Mouse (Mus musculus) adrenal gland, adult 2 months (tissue): ENCODE results near the gene Erbb2. TPM values are rescaled to one million over a fixed set of nuclear protein-coding genes. Genes with fewer than 3 reads are reported as not detected.
A peak's percentile ranks its signal among the peaks of the same experiment; 100 is the strongest.

Source experiments
- DNase-seq: peaks from one replicate; pipeline ENCODE4 v3.0.0; 2021
- polyA plus RNA-seq: library from polyadenylated mRNA; depleted of rRNA; stranded (reverse); fragments of >200 nt; gene quantifications from 2 replicates; pipeline ENCODE4 v1.2.3, GENCODE M21; 2012
- total RNA-seq, 2 experiments: library from RNA; stranded (reverse); gene quantifications; 2 replicates each; pipeline ENCODE4 v1.2.3; 2021

Gene Erbb2
- total and polyA plus RNA-seq, 3 experiments = 2.4 to 7.2 (median 5.9) TPM

DNA sequence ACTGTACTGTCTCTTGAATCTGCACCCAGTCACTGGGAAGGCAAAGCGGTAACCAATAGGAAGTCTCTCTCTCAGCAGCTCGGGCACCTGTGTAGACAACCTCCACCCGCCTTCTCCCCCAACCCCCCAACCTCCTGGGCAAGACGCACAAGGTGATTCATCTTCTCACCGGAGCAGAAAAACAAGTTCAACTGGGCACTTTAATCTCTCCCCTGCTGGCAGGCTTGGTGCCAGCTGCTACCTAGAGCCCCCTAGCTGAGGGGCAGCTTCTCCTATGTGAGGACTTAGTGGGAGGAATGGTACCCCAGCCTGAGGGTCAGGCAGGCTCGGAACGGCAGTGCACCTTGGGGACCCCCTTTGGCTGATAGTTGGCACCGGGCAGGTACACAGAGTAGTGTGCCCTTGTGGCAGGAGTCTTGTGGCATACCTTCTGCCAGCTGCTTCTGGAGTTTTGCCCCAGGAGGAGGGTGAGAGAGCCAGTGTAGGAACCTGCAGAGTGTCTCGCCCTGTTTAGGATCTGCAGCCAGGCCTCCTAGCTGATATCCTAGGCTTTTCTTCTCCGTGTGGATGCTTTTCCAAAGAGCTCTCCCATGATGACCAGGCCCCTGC, 6.8 kb downstream of the Erbb2 start:
- DNase-seq = no peak

DNA sequence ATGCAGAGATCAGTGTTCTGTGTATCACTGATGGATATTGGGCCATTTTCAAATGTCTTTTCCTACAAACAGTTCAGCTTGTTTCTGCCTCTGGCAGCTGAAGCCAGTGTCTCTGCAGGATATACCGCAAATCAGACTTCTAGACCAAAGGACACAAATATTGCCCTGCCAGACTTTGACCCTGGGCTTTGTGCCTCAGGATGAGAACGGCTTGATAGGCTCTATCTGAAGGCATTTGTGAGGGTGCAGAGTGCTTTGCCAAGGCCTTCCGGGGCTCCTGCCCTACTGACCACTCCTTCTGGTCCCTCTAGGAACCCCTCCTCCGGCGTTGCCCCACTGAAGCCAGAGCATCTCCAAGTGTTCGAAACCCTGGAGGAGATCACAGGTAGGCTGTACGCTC, 14.3 kb downstream of the Erbb2 start:
- no peak for DNase-seq

DNA sequence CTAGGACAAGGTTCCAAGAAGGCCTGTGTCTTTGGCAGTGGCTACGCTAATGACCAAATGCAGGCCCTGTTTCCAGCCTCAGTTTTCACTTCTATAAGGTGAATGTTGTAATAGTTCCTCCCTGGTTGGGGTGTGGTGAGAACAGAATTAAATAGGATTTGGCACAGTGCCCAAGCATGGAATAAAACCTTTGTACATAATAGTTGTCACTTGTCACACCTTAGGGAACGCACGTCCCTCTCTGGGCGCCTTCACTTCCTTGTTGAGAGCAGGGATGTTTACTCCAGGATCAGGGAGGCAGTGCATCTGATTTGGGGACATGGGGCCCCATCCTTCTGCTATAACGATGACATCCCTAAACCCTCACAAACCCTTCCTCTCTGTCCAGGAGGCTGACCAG, 16.2 kb downstream of the Erbb2 start:
- no peak for DNase-seq

DNA sequence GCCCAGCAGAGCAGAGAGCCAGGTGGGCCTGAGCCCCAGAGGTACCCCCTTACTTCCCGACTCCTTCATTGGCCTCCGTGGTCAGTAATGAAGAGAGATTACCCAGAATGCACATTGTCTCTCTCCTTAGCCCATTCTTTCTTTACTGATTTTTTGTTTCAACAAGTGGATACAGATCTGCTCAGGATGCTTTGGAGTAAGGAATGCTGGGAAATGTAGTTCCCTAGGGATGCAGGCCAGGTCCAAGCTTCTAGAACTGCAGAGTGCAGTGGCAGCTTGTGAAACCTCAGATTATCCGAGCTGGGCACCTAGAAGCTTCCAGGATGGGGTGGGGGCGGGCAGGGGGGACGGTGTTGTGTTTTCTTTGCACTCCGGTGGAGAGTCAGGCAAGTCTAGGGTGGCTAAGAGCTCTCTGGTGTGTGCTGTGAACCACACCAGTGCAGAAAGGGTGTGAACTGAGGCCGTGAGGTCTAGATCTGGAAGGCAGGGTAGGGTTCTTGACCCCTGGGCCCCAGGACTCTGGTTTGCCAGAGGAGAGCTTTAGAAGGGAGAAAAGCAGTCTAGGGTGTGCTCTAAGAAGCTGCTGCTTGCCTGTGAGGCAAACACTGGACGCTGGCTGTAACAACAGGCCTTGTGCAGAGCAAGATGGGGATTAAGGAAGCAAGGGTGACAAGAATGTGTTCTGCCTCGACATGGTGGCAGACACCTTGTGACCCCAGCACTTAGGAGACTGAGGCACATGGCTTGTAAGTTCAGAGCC, 19.7 kb downstream of the Erbb2 start:
- no peak for DNase-seq

DNA sequence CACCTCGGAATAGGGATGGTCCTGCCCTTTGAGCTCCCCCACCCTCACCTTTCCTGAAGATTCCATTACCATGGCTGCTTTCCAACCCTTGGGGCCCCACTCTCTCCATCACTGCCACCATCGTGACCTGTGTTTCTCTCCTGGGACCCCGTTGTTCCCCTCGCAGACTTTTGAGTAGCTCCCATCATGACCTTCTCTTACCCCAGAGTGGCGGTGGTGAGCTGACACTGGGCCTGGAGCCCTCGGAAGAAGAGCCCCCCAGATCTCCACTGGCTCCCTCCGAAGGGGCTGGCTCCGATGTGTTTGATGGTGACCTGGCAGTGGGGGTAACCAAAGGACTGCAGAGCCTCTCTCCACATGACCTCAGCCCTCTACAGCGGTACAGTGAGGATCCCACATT, 23.5 kb downstream of the Erbb2 start:
- no peak for DNase-seq

DNA sequence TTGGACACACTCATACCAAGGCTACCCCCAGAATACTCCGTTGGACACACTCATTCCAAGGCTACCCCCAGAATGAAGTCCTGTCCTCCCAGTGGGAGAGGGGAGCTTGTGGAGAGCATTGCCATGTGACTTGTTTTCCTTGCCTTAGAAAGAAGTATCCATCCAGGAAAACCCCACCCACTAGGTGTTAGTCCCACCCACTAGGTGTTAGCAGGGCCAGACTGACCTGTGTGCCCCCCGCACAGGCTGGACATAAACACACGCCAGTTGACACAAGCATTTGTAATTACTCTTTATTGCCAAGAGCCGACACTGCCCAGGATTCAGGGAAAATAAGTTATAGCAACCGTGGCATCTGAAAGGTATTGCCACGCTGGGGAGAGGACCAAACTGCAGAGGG, 25.2 kb downstream of the Erbb2 start:
- no peak for DNase-seq

DNA sequence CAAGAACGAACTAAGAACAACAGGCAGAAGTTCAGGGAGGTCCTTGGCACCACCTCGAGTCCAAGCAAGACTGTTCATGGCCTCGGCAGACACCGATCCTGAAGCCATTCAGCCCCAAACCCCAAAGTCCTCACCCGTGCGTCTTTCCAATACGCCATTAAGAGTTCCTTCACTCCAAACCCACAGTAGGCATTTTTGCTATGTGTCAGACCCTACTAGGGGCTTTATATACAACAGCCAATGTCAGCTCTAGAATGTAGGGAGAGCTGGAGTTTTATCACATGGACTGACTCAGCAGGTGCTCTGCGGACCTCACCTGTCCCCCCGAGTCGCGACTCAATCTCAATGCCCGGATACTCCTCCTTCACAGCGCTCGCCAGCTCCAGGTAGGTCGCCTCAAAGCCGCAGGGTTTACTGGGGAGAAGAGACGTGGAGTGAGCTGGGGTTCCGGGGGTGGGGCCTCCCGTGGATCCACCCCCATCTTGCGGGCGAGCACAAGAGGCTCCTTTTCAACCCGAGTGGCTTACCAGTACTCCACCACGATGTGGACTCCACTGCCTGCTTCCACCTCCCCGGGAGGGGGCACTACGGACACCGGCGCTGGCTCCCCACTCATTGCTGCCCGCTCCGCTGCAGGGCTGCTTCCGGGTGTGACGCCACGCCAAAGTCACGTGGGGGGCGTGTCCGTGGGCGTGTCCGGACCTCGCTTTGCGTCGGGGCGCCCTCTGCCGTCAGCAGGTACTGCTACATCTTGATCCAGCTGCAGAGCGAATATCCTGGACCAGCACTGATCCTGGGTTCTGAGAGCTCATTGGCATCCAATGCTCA, 26.3 kb downstream of the Erbb2 start, which contains the start of gene Mien1:
Mien1 (minus strand) TSS at position 661 of the 828 bp plus-strand sequence.
- peak; percentile 95 for DNase-seq

DNA sequence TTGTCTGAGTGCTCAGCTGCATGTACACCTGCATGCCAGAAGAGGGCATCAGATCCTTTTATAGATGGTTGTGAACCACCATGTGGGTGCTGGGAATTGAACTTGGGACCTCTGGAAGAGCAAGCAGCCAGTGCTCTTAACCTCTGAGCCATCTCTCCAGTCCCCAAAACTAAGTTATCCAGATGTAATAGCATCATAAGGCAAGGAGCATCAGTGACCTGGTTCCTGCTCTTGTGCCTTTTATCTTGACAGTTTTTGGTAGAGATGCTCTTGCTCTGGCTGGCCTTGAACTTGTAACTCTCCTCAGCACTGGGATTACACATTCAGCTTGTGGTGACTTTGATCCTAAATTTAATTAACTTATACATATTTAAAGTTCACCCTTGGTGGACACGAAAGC, 31.4 kb downstream of the Erbb2 start:
- no peak for DNase-seq

DNA sequence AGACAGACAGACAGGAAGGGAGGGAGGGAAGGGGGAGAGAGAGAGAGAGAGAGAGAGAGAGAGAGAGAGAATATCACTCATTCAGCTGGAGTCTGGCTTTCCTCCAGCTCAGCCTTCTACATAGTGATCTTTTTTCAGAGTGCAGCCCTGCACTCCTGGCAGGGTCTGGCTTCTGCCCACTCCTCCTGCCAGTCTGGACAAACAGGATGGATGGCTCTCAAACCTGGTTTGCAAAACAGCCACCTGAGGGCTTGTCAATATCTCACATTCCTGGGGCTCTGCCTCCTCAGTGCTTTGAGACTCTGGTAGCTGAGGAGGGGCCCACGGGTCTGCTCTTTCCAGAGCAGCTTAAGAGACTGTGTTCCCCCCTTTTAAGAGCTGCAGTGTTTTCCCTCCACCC, 33.0 kb downstream of the Erbb2 start:
- DNase-seq = no peak

DNA sequence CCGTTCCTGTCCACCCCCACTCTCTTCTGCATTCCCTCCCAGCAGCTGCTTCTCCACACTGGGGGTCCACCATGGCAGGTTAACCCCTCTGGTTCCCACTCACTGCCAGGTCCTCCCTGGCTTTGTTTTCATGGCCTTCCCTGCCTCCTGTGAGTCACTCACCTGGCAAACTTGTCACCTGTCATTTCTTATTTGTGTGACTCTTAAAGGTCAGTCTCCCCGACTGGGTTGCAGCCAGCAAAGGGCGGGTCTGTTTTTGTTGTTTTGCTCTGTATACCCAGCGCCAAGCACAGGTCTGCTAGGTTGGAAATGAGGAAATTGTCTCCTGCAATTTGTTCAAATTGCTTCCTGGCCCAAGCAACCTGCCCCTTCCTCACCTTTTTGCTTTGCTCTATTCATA, 33.4 kb downstream of the Erbb2 start:
- DNase-seq = no peak

DNA sequence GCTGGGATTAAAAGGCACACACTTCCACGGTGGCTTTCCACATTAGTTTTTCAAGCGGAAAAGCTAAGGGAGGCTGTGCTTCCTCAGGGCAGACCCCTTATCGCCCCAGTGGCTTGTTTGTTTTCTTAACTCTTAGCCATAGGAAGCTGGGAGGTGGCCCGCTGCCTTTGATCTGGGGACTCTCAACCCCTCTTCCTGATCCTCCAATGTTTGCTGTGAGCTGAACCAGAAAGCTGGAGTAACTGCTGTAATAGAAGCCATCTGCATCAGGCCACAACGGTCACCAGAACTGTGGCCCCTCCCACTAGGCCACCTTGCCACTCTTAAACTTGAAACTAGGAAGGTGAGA, 33.9 kb downstream of the Erbb2 start, which contains the start of gene Grb7:
Grb7 (plus strand) TSS at position 182 of the 349 bp plus-strand sequence.
- no peak for DNase-seq

DNA sequence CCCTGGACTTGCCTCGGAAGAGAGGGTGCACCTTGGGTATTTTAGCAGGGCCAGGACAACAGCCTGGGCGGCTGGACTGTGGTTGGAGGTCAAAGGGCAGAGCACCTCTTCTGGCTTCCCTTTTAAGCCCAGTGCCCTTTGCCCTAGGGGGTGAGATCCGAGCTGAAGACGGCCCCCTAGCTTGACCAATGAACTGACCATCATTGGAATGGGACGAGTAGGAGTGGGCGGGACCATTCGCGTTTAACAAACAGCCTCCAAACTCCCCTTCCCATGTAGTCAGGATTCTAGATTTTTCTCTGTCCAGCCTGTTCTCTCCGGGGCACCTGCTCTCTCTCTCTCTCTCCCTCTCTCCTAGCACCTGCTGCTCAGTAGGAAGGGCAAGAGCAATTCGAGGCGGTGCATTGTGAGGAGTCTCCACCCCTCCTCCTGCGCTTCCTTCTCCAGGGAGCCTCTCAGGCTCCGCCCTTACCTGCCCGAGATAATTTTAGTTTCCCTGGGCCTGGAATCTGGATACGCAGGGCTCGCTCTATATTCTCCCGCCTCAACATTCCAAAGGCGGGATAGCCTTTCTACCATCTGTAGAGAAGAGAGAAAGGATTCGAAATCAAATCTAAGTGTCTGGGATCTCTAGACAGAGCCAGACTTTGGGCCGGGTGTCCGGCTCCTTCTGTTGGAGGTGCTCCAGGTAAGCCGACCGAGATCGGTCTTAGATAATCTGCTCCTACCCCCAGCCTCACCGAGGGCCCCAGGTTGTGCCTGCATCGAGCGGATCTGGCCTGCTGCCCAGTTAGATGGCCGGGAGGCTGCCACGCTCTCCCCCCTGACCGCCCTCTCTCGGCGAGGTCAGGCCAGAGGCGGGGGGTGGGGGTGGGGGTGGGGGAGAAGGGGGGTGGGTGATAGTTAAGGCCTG, 34.5 kb downstream of the Erbb2 start:
- peak; percentile 31 for DNase-seq

DNA sequence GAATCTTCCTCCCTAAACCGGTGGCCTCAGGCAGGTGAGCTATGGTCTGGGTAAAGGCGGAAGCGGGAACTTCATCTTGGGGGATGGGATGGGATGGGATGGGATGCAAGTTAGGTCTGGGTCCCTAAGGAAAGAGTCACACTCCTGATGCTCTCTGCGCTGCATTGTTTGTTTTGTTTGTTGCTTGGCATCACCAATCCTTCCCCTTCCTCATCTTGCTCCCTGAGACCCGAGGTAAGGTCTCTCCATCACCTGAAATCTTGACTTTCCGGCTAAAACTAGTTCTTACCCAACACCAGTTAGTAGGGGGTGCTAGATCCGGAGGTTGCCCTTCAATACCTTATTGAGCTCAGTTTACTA, 35.2 kb downstream of the Erbb2 start:
- DNase-seq = no peak

DNA sequence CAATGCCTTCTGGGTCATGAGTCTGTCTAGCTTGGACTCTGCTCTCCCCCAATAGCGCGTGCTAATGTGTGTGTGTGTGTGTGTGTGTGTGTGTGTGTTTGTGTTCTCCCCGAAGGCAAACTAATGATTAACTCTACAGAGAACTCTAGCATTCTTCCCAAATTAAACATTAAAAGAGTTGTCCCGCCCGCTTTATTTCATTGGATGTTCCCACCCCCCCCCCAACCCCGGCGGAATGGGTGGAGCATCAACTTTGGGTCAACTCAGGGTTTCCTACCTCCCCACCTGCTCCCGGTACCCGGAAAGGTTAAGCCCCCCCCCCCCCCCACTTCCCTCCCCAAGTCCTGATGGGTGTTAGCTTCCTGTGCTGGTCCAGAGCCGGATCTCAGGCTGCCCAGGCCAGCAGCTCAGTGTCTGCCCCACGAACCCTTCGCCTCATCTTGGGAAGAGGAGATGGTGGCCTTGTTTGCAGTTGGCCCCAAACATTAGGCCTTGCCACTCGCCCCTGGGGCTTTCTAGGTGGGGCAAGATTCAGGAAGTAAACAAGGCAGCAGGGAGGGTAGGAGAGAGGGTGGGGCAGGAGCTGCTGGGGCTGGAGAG, 36.0 kb downstream of the Erbb2 start:
- no peak for DNase-seq

DNA sequence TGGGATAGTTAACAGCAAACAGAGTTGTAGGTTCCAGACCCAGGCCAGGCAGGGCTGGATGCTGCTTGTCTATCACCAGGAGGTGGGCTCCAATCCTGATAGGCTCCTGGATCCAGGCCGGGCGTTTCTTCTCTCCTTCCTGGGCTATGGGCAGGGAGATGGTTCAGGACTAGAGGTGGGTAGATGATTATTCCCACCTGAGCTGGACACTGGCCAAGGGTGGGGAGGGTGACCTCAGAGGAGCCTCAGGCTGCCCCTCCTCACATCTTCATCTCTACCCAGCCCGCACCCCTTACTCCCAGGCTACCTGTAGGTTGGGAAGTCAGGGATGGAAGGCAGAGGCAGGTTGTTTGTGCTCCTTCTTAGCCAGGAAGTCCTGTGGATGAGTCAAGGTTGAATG, 37.1 kb downstream of the Erbb2 start:
- DNase-seq = no peak

DNA sequence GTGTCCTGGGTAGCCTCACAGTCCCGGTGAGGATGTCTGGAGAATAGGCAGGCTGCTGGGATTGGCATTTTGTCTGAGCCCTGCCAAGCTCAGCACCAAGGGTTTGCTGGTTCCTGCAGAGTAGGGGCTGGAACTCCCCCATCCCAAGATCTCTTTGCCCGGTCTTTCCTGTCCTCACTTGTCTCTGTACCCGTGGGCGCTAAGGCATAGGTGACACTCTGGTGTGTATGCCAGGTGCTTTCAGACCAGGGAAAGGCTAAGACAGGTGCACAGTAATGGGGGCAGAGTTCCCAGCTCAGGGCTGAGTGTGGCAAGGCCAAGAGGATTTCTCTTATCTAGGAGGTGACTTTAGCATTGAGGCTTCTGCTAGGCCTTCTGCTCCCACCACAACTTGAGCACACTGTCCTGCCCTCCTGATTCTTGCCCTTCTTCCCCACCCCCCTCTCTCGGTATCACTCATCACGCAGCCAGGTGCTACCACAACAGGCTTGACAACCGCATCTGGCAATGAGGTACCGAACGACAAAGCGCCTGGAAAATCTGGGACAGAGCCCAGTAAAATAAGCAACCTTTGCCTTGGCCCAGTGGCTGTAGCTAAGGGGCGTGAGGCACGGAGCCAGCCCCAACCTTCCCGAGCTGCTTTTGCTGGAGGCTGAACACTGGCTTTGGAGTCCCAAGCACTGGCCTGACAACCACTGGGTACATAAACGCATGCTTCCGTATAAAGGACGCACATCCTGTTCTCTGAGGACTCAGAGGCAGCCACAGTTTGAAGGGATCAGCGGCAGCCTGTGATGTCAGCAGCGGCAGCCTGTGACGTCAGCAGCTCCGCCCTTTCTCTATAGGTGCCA, 37.9 kb downstream of the Erbb2 start:
- no peak for DNase-seq

DNA sequence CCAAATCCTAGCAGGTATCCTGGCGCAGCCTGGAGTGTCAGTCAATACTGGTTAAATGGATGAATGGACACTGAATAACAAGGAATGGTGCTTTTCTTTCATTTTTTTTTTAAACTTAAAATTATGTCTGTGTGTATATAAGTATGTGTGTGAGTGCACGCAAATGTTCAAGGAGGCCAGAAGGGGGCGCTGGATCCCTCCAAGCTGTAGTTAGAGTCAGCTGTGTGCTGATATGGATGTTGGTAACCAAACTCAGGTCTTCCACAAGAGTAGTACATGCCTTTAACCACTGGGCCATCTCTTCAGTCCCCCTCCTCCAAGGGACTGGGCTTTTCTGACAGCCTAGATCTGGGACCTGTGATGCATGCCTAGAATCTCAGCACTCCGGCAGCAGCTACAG, 43.2 kb downstream of the Erbb2 start:
- DNase-seq = no peak

DNA sequence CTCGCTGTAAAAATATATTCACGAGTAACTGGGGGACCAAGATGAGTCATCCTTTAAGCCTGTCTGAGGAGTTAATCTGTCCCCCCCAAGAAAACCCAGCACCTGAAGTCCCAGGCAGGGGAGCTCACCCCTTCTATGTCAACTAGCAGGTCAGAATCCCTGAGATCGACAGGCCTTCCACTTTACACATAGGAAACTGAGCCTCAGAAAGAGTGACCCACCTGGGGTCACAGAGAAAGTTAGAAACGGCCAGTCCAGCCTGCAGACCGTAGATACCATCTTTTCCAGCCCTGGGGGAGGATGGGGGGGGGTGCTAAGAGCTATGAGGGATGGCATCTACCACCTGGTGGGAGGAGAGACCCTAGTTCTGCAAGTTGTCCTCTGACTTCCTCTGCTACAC, 44.3 kb downstream of the Erbb2 start:
- no peak for DNase-seq

DNA sequence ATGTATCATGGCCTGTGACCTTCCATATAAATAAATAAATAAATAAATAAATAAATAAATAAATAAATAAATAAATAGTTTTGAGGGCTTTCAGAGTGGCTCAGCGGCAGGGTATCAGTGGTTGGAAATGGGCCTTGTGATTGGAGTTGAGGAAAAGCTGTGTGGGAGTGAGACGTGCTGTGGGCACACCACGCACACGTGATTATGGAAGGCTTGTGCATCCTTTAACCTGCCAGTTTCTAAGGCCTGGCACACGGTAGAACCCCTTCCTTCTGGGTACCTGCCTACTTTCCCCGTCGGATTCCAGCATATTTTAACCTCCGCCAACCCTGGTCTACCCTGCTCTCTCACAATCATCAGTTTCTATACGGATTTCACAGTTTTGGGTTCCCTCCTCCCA, 44.7 kb downstream of the Erbb2 start:
- DNase-seq = no peak

DNA sequence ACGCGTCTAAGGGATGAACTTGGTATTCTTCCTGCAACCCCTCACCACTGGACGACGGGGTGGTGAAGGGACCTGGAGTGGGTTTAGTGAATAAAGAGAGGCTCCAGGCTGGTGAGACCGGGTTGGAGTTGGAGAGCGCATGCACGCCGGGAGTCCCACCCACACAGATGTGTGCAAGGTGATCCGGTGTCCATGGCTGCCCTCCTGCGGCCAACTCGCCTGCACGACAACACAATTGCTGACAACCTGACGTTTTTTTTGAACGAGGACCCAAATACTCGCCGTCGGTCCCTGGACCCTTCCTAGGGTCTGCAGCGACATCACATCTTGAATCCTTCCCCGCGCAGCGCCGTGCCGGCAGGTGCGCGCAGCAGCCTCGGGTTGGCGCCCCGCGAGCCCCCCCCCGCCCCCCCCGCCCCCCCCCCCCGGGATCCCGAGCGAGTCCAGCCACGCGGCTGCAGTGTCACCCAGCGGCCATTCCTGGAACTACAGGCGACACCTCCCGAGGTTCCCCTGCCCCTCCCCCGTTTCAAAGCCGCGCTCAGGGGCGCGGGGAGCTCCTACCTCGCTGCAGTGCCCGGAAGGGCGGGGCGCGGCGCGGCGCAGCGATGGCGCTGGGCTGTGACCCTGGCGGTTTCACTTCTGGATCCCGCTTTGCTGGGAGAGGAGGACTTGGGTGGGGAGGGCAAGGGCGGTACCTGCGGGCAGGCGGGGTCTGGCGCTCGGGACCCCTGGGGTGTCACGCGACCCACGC, 45.3 kb downstream of the Erbb2 start:
- peak; percentile 87 for DNase-seq
